In genomic region chr12:79498326-79498725, GRCm38 (mm10) we compare ENCODE assay signal across 19 mouse cellular contexts.
DNase-seq lines count a peak whose midpoint lies in the region; TF ChIP-seq lines count a peak whose summit lies in the region.
"Had no signal": no experiment of that assay in that cellular context is flagged by ENCODE, and none has a peak within 500 bp of the region (broad histone marks: within the 10 kb centered on the region; RNA-seq: fewer than 3 reads in every experiment).

No protein-coding gene starts in this region.

- H3K4me3 ChIP-seq in layer of hippocampus, adult 2 months = no peak overlapping the region
- H3K4me3 ChIP-seq: hindbrain, embryonic 10.5 days; hindbrain, embryonic 13.5 days; intestine, embryonic 15.5 days had no signal

- peak; percentile 11 for DNase-seq in heart, adult 11 months
- DNase-seq in heart, postnatal 10 days = no peak
- DNase-seq in layer of hippocampus, adult 2 months (ENCODE audit: low spot score in 2 of 2) = no peak
- DNase-seq in layer of hippocampus, postnatal 10 days (ENCODE audit: low spot score in 2 of 2) = no peak
- peak; percentile 55 for DNase-seq in brain, adult 2 months (ENCODE audit: low read depth, low spot score)
- DNase-seq in cerebellum, postnatal 10 days = no peak
- DNase-seq: adrenal gland, adult 8-10 months; adrenal gland, postnatal 25 days; cerebellum, adult 18-20 months; cerebellum, adult 9-10 months; cerebellum, postnatal 36 days; embryo, embryonic 11 days; forebrain, postnatal 0 days; gastrocnemius, postnatal 10 days; gastrocnemius, postnatal 36 days; heart, postnatal 36 days had no signal

- H3K27ac ChIP-seq in layer of hippocampus, adult 2 months = peak overlapping the region; percentile 46; the same call in 1 of the 2 replicates
- H3K27ac ChIP-seq: hindbrain, embryonic 10.5 days; hindbrain, embryonic 13.5 days; intestine, embryonic 15.5 days had no signal

- TF ChIP-seq CTCF in layer of hippocampus, adult 2 months (conservative IDR thresholded peaks at IDR 0.05) = no peak

- intact Hi-C loops in heart, postnatal 10 days (cut with DNase I) = no loop called here

Comparison
In these comparisons a context has a peak if more than half of its experiments do, and no peak if none do; other contexts are left out.
1. DNase-seq: peak in heart, adult 11 months (single experiment) and brain, adult 2 months (single experiment); none in heart, postnatal 10 days (0 of 2), layer of hippocampus, adult 2 months (0 of 2), layer of hippocampus, postnatal 10 days (0 of 2) and cerebellum, postnatal 10 days (0 of 2).